Mouse (Mus musculus): ENCODE measurements around the gene Herpud1.

GRCm38 (mm10) chr8:94363288-94363688 lies 22.9 kb upstream of the Herpud1 start:
- peak; percentile 57; the same call in 1 of the 2 replicates for TF ChIP-seq ELF1 (IDR thresholded peaks at IDR 0.05; ENCODE audit: low read depth, low read length)
- no peak for TF ChIP-seq CTCF (conservative IDR thresholded peaks at IDR 0.05 in 1 of 2, IDR thresholded peaks at IDR 0.05 in 1 of 2; ENCODE audit: low read depth in 2 of 2, low read length in 2 of 2)
- TF ChIP-seq NRF1 (IDR thresholded peaks at IDR 0.05; ENCODE audit: low read depth, low read length): no peak
- peak; percentile 62; the same call in 1 of the 2 replicates for TF ChIP-seq CHD2 (IDR thresholded peaks at IDR 0.05; ENCODE audit: low read length)
- no peak for TF ChIP-seq RAD21 (IDR thresholded peaks at IDR 0.05; ENCODE audit: low read depth, low read length)
- no peak for TF ChIP-seq POLR2AphosphoS2 (IDR thresholded peaks at IDR 0.05; ENCODE audit: low read depth, low read length)
- TF ChIP-seq MYC (IDR thresholded peaks at IDR 0.05; ENCODE audit: low read depth, low read length): peak; percentile 34; the same call in 1 of the 2 replicates
- TF ChIP-seq EP300 (IDR thresholded peaks at IDR 0.05; ENCODE audit: low read length): peak; percentile 47
- peak; percentile 68; the same call in 1 of the 2 replicates for TF ChIP-seq MEF2A (IDR thresholded peaks at IDR 0.05; ENCODE audit: borderline replicate concordance, low read depth, low read length)
- peak; percentile 64 for TF ChIP-seq POLR2A (IDR thresholded peaks at IDR 0.05; ENCODE audit: low read depth, low read length)
- TF ChIP-seq MAZ (IDR thresholded peaks at IDR 0.05; ENCODE audit: low read depth, low read length): no peak
- TF ChIP-seq TBP (conservative IDR thresholded peaks at IDR 0.05; ENCODE audit: low read depth, low read length): 0 out of 2 replicates have a peak, but pooled peaks have one; percentile 47
